ENCODE assay signal across 8 mouse cellular contexts in the genomic region with DNA sequence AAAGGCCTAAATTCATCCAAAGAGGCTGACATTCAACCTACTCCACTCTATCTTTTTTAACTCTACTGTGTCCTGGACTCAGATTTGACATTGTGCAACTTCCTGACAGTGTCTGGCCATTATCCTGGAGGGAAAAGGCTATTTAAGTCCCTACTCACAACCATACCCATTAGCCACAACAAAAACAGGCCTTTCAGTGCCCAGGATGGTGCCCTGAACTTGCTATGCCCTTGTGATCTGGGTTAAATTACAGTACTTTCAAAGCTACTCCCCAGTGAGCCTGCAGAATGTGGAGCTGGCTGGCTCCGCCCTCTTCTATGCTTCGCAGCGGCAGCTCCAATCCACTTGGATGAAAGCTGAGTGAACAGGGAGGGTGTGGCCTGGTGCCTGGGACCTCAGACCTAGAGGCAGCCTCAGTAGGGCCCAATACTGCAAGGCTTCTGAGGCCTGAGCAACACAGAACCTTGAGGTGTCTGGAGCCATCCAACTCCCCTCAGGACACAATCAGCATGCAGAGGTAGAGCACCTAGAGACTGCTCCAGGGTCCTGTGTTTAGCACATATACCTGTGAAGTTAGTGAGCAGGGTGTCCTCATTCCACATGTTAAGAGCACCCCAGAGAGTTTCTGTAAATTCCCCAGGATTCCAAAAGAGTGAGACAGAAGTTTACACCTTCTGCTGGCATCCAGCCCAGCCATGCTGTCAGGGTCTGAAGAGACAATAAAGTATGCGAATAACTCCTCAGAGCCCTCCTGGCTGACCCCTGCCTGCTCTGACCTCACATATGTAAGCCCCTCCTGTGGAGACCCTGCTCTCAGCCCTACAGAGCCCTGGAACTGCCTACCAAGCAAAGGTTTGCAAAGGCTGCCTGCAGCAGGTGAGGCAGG. TPM values are rescaled to one million over a fixed set of nuclear protein-coding genes. Genes with fewer than 3 reads are reported as not detected.
DNase-seq lines count a peak whose midpoint lies in the region; ATAC-seq and TF ChIP-seq lines count a peak whose summit lies in the region.

No protein-coding gene starts in this region.

- no peak overlapping the region for H3K4me2 ChIP-seq in forebrain, postnatal 0 days (ENCODE audit: low read depth)
- H3K4me2 ChIP-seq in hindbrain, embryonic 14.5 days (replicated peaks) = no peak overlapping the region
- H3K4me2 ChIP-seq in neural tube, embryonic 11.5 days (ENCODE audit: low read depth) = no peak overlapping the region

- peak overlapping the region; percentile 62; the same call in 1 of the 2 replicates for H3K27ac ChIP-seq in forebrain, postnatal 0 days (ENCODE audit: low read depth, low read length)
- peak overlapping the region; percentile 18; the same call in 1 of the 2 replicates for H3K27ac ChIP-seq in hindbrain, embryonic 14.5 days
- H3K27ac ChIP-seq in liver, adult 2 months (replicated peaks; ENCODE audit: insufficient read depth, low read depth, low read length) = peak overlapping the region; percentile 76
- H3K27ac ChIP-seq in neural tube, embryonic 11.5 days (ENCODE audit: low read depth, low read length) = peak overlapping the region; percentile 58

- H3K36me3 ChIP-seq in forebrain, postnatal 0 days (ENCODE audit: insufficient read depth) = no peaks in the 10 kb centered on the region
- no peaks in the 10 kb centered on the region for H3K36me3 ChIP-seq in hindbrain, embryonic 14.5 days (replicated peaks; ENCODE audit: control insufficient read depth, insufficient read depth)
- H3K36me3 ChIP-seq in liver, adult 2 months (ENCODE audit: control insufficient read depth, insufficient read depth, low read length) = no peaks in the 10 kb centered on the region
- H3K36me3 ChIP-seq in neural tube, embryonic 11.5 days (ENCODE audit: control insufficient read depth, insufficient read depth, low read length) = no peaks in the 10 kb centered on the region

- TF ChIP-seq CTCF in forebrain, postnatal 0 days (IDR thresholded peaks at IDR 0.05; ENCODE audit: low read depth) = no peak
- no peak for TF ChIP-seq CTCF in liver, adult 2 months (IDR thresholded peaks at IDR 0.05; ENCODE audit: low read depth, low read length)

- H3K9me3 ChIP-seq in forebrain, postnatal 0 days (ENCODE audit: low read length) = no peaks in the 10 kb centered on the region
- no peaks in the 10 kb centered on the region for H3K9me3 ChIP-seq in hindbrain, embryonic 14.5 days (ENCODE audit: control insufficient read depth, low read length)
- H3K9me3 ChIP-seq in neural tube, embryonic 11.5 days (ENCODE audit: control insufficient read depth, low read length) = no peaks in the 10 kb centered on the region; the same call in 1 of the 2 replicates

- ATAC-seq in forebrain, postnatal 0 days = peak; percentile 76
- peak; percentile 39; the same call in 1 of the 2 replicates for ATAC-seq in hindbrain, embryonic 14.5 days (ENCODE audit: low FRiP score)
- peak; percentile 80 for ATAC-seq in neural tube, embryonic 11.5 days (ENCODE audit: insufficient read depth, low FRiP score, low TSS enrichment)
- no peak for ATAC-seq in megakaryocyte, adult 5-6 weeks (ENCODE audit: poor library complexity, severe bottlenecking)

- H3K9ac ChIP-seq in forebrain, postnatal 0 days = no peak overlapping the region
- H3K9ac ChIP-seq in hindbrain, embryonic 14.5 days = no peak overlapping the region
- no peak overlapping the region for H3K9ac ChIP-seq in liver, adult 2 months (ENCODE audit: low read depth, low read length)
- no peak overlapping the region for H3K9ac ChIP-seq in neural tube, embryonic 11.5 days (ENCODE audit: low read length)

- no peaks in the 10 kb centered on the region for H3K27me3 ChIP-seq in forebrain, postnatal 0 days (ENCODE audit: insufficient read depth, low read length)
- H3K27me3 ChIP-seq in hindbrain, embryonic 14.5 days (ENCODE audit: control insufficient read depth, insufficient read depth, low read length) = no peaks in the 10 kb centered on the region
- H3K27me3 ChIP-seq in liver, adult 2 months (ENCODE audit: control insufficient read depth, insufficient read depth, low read length) = no peaks in the 10 kb centered on the region
- no peaks in the 10 kb centered on the region for H3K27me3 ChIP-seq in neural tube, embryonic 11.5 days (ENCODE audit: control insufficient read depth, insufficient read depth, low read length)

- no peak for TF ChIP-seq POLR2A in liver, adult 2 months (IDR thresholded peaks at IDR 0.05; ENCODE audit: extremely low read depth, insufficient read depth, low read length)

- 21% methylated on average over 4 of the region's 4 CpGs for WGBS in forebrain, postnatal 0 days
- WGBS in hindbrain, embryonic 14.5 days = 12% methylated on average over 4 of the region's 4 CpGs
- WGBS in liver, adult 2 months = 39% methylated on average over 4 of the region's 4 CpGs
- 9% methylated on average over 4 of the region's 4 CpGs for WGBS in neural tube, embryonic 11.5 days

- H3K4me1 ChIP-seq in forebrain, postnatal 0 days (ENCODE audit: insufficient read depth) = no peaks in the 10 kb centered on the region
- peaks cover 11% of the 10 kb centered on the region for H3K4me1 ChIP-seq in hindbrain, embryonic 14.5 days (replicated peaks; ENCODE audit: control insufficient read depth, insufficient read depth, low read length)
- H3K4me1 ChIP-seq in liver, adult 2 months (ENCODE audit: control insufficient read depth, insufficient read depth, low read length) = peaks cover 16% of the 10 kb centered on the region
- H3K4me1 ChIP-seq in neural tube, embryonic 11.5 days (ENCODE audit: control insufficient read depth, insufficient read depth, low read length) = peaks cover 14% of the 10 kb centered on the region

- DNase-seq in cerebellum, adult 9-10 months = peak; percentile 41
- no peak for DNase-seq in cerebellum, postnatal 14 days
- DNase-seq in forebrain, postnatal 0 days = peak; percentile 31
- no peak for DNase-seq in hindbrain, embryonic 14.5 days (ENCODE audit: low spot score)
- DNase-seq in liver, adult 2 months (ENCODE audit: extremely low read depth, low read depth, low spot score) = peak; percentile 76
- peak; percentile 70 for DNase-seq in neural tube, embryonic 11.5 days (ENCODE audit: low spot score)
- no peak for DNase-seq in frontal cortex, postnatal 25 days (ENCODE audit: low spot score in 2 of 2)

- no peak overlapping the region for H3K4me3 ChIP-seq in forebrain, postnatal 0 days (ENCODE audit: low read depth, low read length)
- H3K4me3 ChIP-seq in hindbrain, embryonic 14.5 days (replicated peaks; ENCODE audit: low read length) = no peak overlapping the region
- H3K4me3 ChIP-seq in liver, adult 2 months (ENCODE audit: insufficient read depth, low read depth, low read length) = no peak overlapping the region
- no peak overlapping the region for H3K4me3 ChIP-seq in neural tube, embryonic 11.5 days (ENCODE audit: low read depth, low read length)

- no peaks in the 10 kb centered on the region for H3K79me2 ChIP-seq in liver, adult 2 months (ENCODE audit: control insufficient read depth, insufficient read depth, low read length)

RNA-seq across cellular contexts. Expression of a gene that starts 60.0 kb away (rescaled TPM):
- total RNA-seq in forebrain, postnatal 0 days (2014; rRNA removed) = 141 and 146 TPM in 2 replicates
- 92.5 and 129 TPM in 2 replicates for polyA plus RNA-seq in forebrain, postnatal 0 days (2015; fragmentation: Nextera tagmentation; extraction: Ambion mirVana)
- polyA plus RNA-seq in hindbrain, embryonic 14.5 days (2014; fragmentation: Nextera tagmentation; extraction: Ambion mirVana) = 117 and 140 TPM in 2 replicates
- total RNA-seq in liver, adult 2 months (2014; rRNA removed) = 40.9 and 41.3 TPM in 2 replicates
- polyA plus RNA-seq in liver, adult 2 months (2012; rRNA removed) = 13.4 and 15.9 TPM in 2 replicates
- 90.1 and 95.5 TPM in 2 replicates for polyA plus RNA-seq in neural tube, embryonic 11.5 days (2014; fragmentation: Nextera tagmentation; extraction: Ambion mirVana)
- total RNA-seq in megakaryocyte, adult 5-6 weeks (2015) = 14.1 and 15.3 TPM in 2 replicates
- total RNA-seq in megakaryocyte, adult 5-6 weeks (2017) = 22.6 and 29.1 TPM in 2 replicates

Comparison
In these comparisons a context has a peak if more than half of its experiments do, and no peak if none do; other contexts are left out.
1. DNase-seq: peak in cerebellum, adult 9-10 months (single experiment), forebrain, postnatal 0 days (single experiment), liver, adult 2 months (single experiment) and neural tube, embryonic 11.5 days (single experiment); none in cerebellum, postnatal 14 days (0 of 2), hindbrain, embryonic 14.5 days (single experiment) and frontal cortex, postnatal 25 days (0 of 2).
2. H3K27ac ChIP-seq: peak in every context shown above with its lines; median percentile 76 in liver, adult 2 months; 62 in forebrain, postnatal 0 days; 58 in neural tube, embryonic 11.5 days; 18 in hindbrain, embryonic 14.5 days.